Mouse (Mus musculus): Measurements from ENCODE around the gene B4galnt4. TPM values are rescaled to one million over a fixed set of nuclear protein-coding genes. Genes with fewer than 3 reads are reported as not detected.
"Not testable (repeated sequence)": the region's sequence is repeated elsewhere in the genome, so short reads cannot be mapped to it uniquely, and the experiment has no call there.

B4galnt4 gene
- total and polyA plus RNA-seq, 3 experiments, result not detected

- Histone ChIP-seq H3K27me3 (ENCODE audit: insufficient read depth, low read length) (peaks cover 37% of the 10 kb centered on the region), H3K4me1 (ENCODE audit: insufficient read depth, low read depth, low read length) (no peaks in the 10 kb centered on the region), H3K4me3 (ENCODE audit: low read depth, low read length) (no peak overlapping the region), H3K36me3 (replicated peaks) (no peaks in the 10 kb centered on the region), H3K9me3 (replicated peaks) (no peaks in the 10 kb centered on the region)
- TF ChIP-seq GATA1 (IDR thresholded peaks at IDR 0.05; ENCODE audit: borderline replicate concordance, low read length) (no peak), CTCF (IDR thresholded peaks at IDR 0.05; ENCODE audit: low read depth, low read length) (no peak), POLR2AphosphoS5 (IDR thresholded peaks at IDR 0.05; ENCODE audit: insufficient replicate concordance, low read depth, low read length) (no peak), GATA2 (IDR thresholded peaks at IDR 0.05; ENCODE audit: borderline replicate concordance, low read depth, low read length) (no peak), TAL1 (conservative IDR thresholded peaks at IDR 0.05; ENCODE audit: low read depth, low read length) (no peak)
- ATAC-seq (ENCODE audit: extremely low read depth, insufficient number of reproducible peaks, low FRiP score, poor library complexity, severe bottlenecking) (no peak), DNase-seq (ENCODE audit: low spot score) (no peak)
Observed at GRCm38 (mm10) chr7:141032458-141033167, 28.3 kb upstream of the B4galnt4 start.

- H3K4me3 ChIP-seq (ENCODE audit: low read depth, low read length); ATAC-seq (ENCODE audit: extremely low read depth, insufficient number of reproducible peaks, low FRiP score, poor library complexity, severe bottlenecking); DNase-seq (ENCODE audit: low spot score); H3K4me1 ChIP-seq (ENCODE audit: insufficient read depth, low read depth, low read length); H3K9me3 ChIP-seq (replicated peaks); H3K36me3 ChIP-seq (replicated peaks): not testable (repeated sequence)
- peaks cover 27% of the 10 kb centered on the region for H3K27me3 ChIP-seq (ENCODE audit: insufficient read depth, low read length)
Observed at GRCm38 (mm10) chr7:141036624-141037023, 24.3 kb upstream of the B4galnt4 start.

- no peak for TF ChIP-seq POLR2AphosphoS5 (IDR thresholded peaks at IDR 0.05; ENCODE audit: insufficient replicate concordance, low read depth, low read length)
- TF ChIP-seq GATA2 (IDR thresholded peaks at IDR 0.05; ENCODE audit: borderline replicate concordance, low read depth, low read length), result no peak
- TF ChIP-seq GATA1 (IDR thresholded peaks at IDR 0.05; ENCODE audit: borderline replicate concordance, low read length), result no peak
- no peak for TF ChIP-seq CTCF (IDR thresholded peaks at IDR 0.05; ENCODE audit: low read depth, low read length)
- TF ChIP-seq TAL1 (conservative IDR thresholded peaks at IDR 0.05; ENCODE audit: low read depth, low read length), result no peak
- H3K4me1 ChIP-seq (ENCODE audit: insufficient read depth, low read depth, low read length), result no peaks in the 10 kb centered on the region
- no peak for ATAC-seq (ENCODE audit: extremely low read depth, insufficient number of reproducible peaks, low FRiP score, poor library complexity, severe bottlenecking)
- H3K36me3 ChIP-seq (replicated peaks), result no peaks in the 10 kb centered on the region
- H3K27me3 ChIP-seq (ENCODE audit: insufficient read depth, low read length), result peaks cover 19% of the 10 kb centered on the region
- no peak overlapping the region for H3K4me3 ChIP-seq (ENCODE audit: low read depth, low read length)
- no peaks in the 10 kb centered on the region for H3K9me3 ChIP-seq (replicated peaks)
- no peak for DNase-seq (ENCODE audit: low spot score)
Observed at GRCm38 (mm10) chr7:141038090-141039032, 22.5 kb upstream of the B4galnt4 start.

GRCm38 (mm10) chr7:141039386-141040107, 21.4 kb upstream of the B4galnt4 start:
- DNase-seq (ENCODE audit: low spot score) (no peak), ATAC-seq (ENCODE audit: extremely low read depth, insufficient number of reproducible peaks, low FRiP score, poor library complexity, severe bottlenecking) (no peak)
- no peak for TF ChIP-seq POLR2AphosphoS5 (IDR thresholded peaks at IDR 0.05; ENCODE audit: insufficient replicate concordance, low read depth, low read length)
- TF ChIP-seq TAL1 (conservative IDR thresholded peaks at IDR 0.05; ENCODE audit: low read depth, low read length), result no peak
- TF ChIP-seq CTCF (IDR thresholded peaks at IDR 0.05; ENCODE audit: low read depth, low read length), result no peak
- TF ChIP-seq GATA2 (IDR thresholded peaks at IDR 0.05; ENCODE audit: borderline replicate concordance, low read depth, low read length), result no peak
- no peak for TF ChIP-seq GATA1 (IDR thresholded peaks at IDR 0.05; ENCODE audit: borderline replicate concordance, low read length)
- Histone ChIP-seq H3K4me1 (ENCODE audit: insufficient read depth, low read depth, low read length) (no peaks in the 10 kb centered on the region), H3K27me3 (ENCODE audit: insufficient read depth, low read length) (peaks cover 12% of the 10 kb centered on the region), H3K36me3 (replicated peaks) (no peaks in the 10 kb centered on the region), H3K9me3 (replicated peaks) (no peaks in the 10 kb centered on the region), H3K4me3 (ENCODE audit: low read depth, low read length) (no peak overlapping the region)

GRCm38 (mm10) chr7:141040867-141041606, 19.9 kb upstream of the B4galnt4 start:
- ATAC-seq (ENCODE audit: extremely low read depth, insufficient number of reproducible peaks, low FRiP score, poor library complexity, severe bottlenecking) (no peak), DNase-seq (ENCODE audit: low spot score) (no peak)
- Histone ChIP-seq H3K27me3 (ENCODE audit: insufficient read depth, low read length) (peaks cover 14% of the 10 kb centered on the region), H3K9me3 (replicated peaks) (no peaks in the 10 kb centered on the region), H3K36me3 (replicated peaks) (no peaks in the 10 kb centered on the region), H3K4me3 (ENCODE audit: low read depth, low read length) (no peak overlapping the region), H3K4me1 (ENCODE audit: insufficient read depth, low read depth, low read length) (no peaks in the 10 kb centered on the region)
- TF ChIP-seq GATA2 (IDR thresholded peaks at IDR 0.05; ENCODE audit: borderline replicate concordance, low read depth, low read length), result no peak
- no peak for TF ChIP-seq CTCF (IDR thresholded peaks at IDR 0.05; ENCODE audit: low read depth, low read length)
- no peak for TF ChIP-seq POLR2AphosphoS5 (IDR thresholded peaks at IDR 0.05; ENCODE audit: insufficient replicate concordance, low read depth, low read length)
- TF ChIP-seq GATA1 (IDR thresholded peaks at IDR 0.05; ENCODE audit: borderline replicate concordance, low read length), result no peak
- no peak for TF ChIP-seq TAL1 (conservative IDR thresholded peaks at IDR 0.05; ENCODE audit: low read depth, low read length)

Measured in G1E (cell line).